Mouse (Mus musculus) heart, postnatal 0 days (tissue): ENCODE data around the gene Sf3a1.

ENCODE experiments used
- CTCF ChIP-seq: IDR thresholded peaks from 2 replicates; pipeline ENCODE4 v1.5.1; 2016; ENCODE audit warnings: antibody characterized with exemption, control low read depth, low read depth
- EP300 ChIP-seq: IDR thresholded peaks from 2 replicates; pipeline ENCODE4 v1.6.1; 2016; ENCODE audit warnings: antibody characterized with exemption, low read depth

DNA sequence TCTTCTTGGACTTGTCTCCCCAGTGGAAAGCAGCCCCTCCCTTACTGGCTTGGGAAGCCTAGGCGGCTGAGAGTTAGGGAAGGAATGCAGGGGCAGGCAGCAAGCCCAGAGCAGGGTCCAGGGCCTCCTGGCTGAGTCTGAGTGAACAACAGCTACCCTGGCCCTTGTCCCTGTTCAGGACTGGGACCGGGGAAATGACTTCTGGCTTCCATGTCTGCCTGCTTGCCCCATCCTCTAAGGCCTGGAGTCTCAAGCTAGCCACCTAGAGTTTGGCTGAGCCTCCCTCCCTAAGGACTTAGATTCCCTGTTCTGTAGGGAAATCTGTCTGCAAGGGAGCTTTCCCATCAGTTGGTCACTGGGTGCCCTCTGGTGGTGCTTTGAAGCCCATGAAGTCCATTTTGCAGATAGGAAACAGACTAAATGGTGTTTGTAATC is 59.2 kb downstream of the Sf3a1 start:
- peak; percentile 91 for TF ChIP-seq CTCF
- no peak for TF ChIP-seq EP300
